Mouse (Mus musculus) MEL (cell line): ENCODE data around the gene Dhps.

Experiments used
- CHD2 ChIP-seq: IDR thresholded peaks from 2 replicates; pipeline ENCODE4 v1.6.1; 2011; ENCODE audit warnings: low read length, improper control_type of control experiment
- CTCF ChIP-seq, 3 experiments: IDR thresholded peaks in 2 of 3; conservative IDR thresholded peaks in 1 of 3; 2 replicates each; pipeline ENCODE4 v1.5.1; 2011 to 2012; ENCODE audit warnings: low read length in 3 of 3, low read depth in 2 of 3, mild to moderate bottlenecking in 2 of 3, improper control_type of control experiment in 1 of 3, inconsistent platforms in 1 of 3, mixed read lengths in 1 of 3, moderate library complexity in 1 of 3; ENCODE audit not compliant: control insufficient read depth in 1 of 3, insufficient read depth in 1 of 3, poor library complexity in 1 of 3, severe bottlenecking in 1 of 3
- EP300 ChIP-seq, 2 experiments: IDR thresholded peaks; 2 replicates each; pipeline ENCODE4 v1.6.1; 2011; ENCODE audit warnings: improper control_type of control experiment in 2 of 2, low read length in 2 of 2, low read depth in 1 of 2, mild to moderate bottlenecking in 1 of 2
- ETS1 ChIP-seq: IDR thresholded peaks from 2 replicates; pipeline ENCODE4 v1.6.1; 2012; ENCODE audit warnings: low read depth, mild to moderate bottlenecking, inconsistent platforms, low read length, improper control_type of control experiment, moderate library complexity
- HCFC1 ChIP-seq: IDR thresholded peaks from 2 replicates; pipeline ENCODE4 v1.6.1; 2012; ENCODE audit warnings: low read depth, mild to moderate bottlenecking, inconsistent platforms, low read length, improper control_type of control experiment, moderate library complexity
- KAT2A ChIP-seq: conservative IDR thresholded peaks from 2 replicates; pipeline ENCODE4 v1.6.1; 2012; ENCODE audit warnings: low read depth, low read length, improper control_type of control experiment, inconsistent platforms
- MAFK ChIP-seq: IDR thresholded peaks from 2 replicates; pipeline ENCODE4 v1.6.1; 2011; ENCODE audit warnings: low read depth, mild to moderate bottlenecking, low read length, improper control_type of control experiment, borderline replicate concordance
- MYC ChIP-seq: IDR thresholded peaks from 2 replicates; pipeline ENCODE4 v1.6.1; 2011; ENCODE audit warnings: low read depth, mild to moderate bottlenecking, low read length, improper control_type of control experiment, moderate library complexity
- POLR2A ChIP-seq, 2 experiments: IDR thresholded peaks; 2 replicates each; pipeline ENCODE4 v1.6.1; 2011 to 2012; ENCODE audit warnings: low read length in 2 of 2, mild to moderate bottlenecking in 2 of 2, control low read depth in 1 of 2, improper control_type of control experiment in 1 of 2, low read depth in 1 of 2, moderate library complexity in 1 of 2; ENCODE audit not compliant: control insufficient read depth in 1 of 2, insufficient read depth in 1 of 2, poor library complexity in 1 of 2
- USF1 ChIP-seq: IDR thresholded peaks from 2 replicates; pipeline ENCODE4 v1.6.1; 2014; ENCODE audit warnings: low read depth, mild to moderate bottlenecking, inconsistent platforms, low read length, improper control_type of control experiment, moderate library complexity
- ZC3H11A ChIP-seq: IDR thresholded peaks from 2 replicates; pipeline ENCODE4 v1.6.1; 2012; ENCODE audit warnings: low read depth, mild to moderate bottlenecking, inconsistent platforms, low read length, improper control_type of control experiment
- ZMIZ1 ChIP-seq: IDR thresholded peaks from 2 replicates; pipeline ENCODE4 v1.6.1; 2012; ENCODE audit warnings: low read depth, mild to moderate bottlenecking, inconsistent platforms, low read length, improper control_type of control experiment, moderate library complexity
- ZNF384 ChIP-seq: IDR thresholded peaks from 2 replicates; pipeline ENCODE4 v1.6.1; 2012; ENCODE audit warnings: low read depth, mild to moderate bottlenecking, inconsistent platforms, low read length, improper control_type of control experiment

DNA sequence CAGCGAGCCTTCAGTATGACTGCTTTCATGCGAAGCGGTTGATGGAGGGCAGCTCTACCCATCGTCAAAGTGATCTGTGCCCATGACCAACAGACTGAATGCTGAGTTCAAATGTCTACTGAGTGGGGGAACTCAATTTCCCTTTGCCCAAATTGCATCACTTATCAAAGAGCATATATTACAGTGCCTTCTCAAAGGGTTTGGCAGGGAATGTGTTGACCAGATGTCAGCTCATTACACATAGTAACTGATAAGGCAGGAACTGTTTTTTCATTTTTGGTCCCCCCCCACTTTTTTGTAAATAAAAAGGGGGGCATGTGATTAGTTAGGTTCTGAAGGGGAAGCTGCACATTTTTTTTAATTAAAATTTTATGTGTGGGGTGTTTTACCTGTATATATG is 9.0 kb upstream of the Dhps start:
- TF ChIP-seq POLR2A (IDR thresholded peaks at IDR 0.05; ENCODE audit: control insufficient read depth in 1 of 2, insufficient read depth in 1 of 2, low read depth in 1 of 2, low read length in 2 of 2, poor library complexity in 1 of 2) = no peak
- no peak for TF ChIP-seq EP300 (IDR thresholded peaks at IDR 0.05; ENCODE audit: low read depth in 1 of 2, low read length in 2 of 2)
- no peak for TF ChIP-seq HCFC1
- TF ChIP-seq CTCF (IDR thresholded peaks at IDR 0.05 in 2 of 3, conservative IDR thresholded peaks at IDR 0.05 in 1 of 3; ENCODE audit: control insufficient read depth in 1 of 3, insufficient read depth in 1 of 3, low read depth in 2 of 3, low read length in 3 of 3, poor library complexity in 1 of 3, severe bottlenecking in 1 of 3) = no peak
- TF ChIP-seq ZMIZ1 = no peak
- TF ChIP-seq ZC3H11A = no peak
- TF ChIP-seq KAT2A = no peak
- TF ChIP-seq ZNF384 = no peak
- no peak for TF ChIP-seq CHD2
- no peak for TF ChIP-seq MYC
- no peak for TF ChIP-seq USF1
- no peak for TF ChIP-seq MAFK
- TF ChIP-seq ETS1 = no peak
